Mouse (Mus musculus) C2C12 (cell line): ENCODE measurements around the gene Pcnt.

Experiments used
- CEBPB ChIP-seq: IDR thresholded peaks from one replicate; pipeline ENCODE4 v1.6.1; 2011; ENCODE audit warnings: low read depth, mild to moderate bottlenecking, control low read depth, moderate library complexity
- CTCF ChIP-seq: IDR thresholded peaks from one replicate; pipeline ENCODE4 v1.5.1; 2011; ENCODE audit not compliant: control insufficient read depth, insufficient read depth, insufficient read length
- MYOD1 ChIP-seq: IDR thresholded peaks from one replicate; pipeline ENCODE4 v1.6.1; 2011; ENCODE audit warnings: low read depth; ENCODE audit not compliant: control insufficient read depth, insufficient read length
- MYOG ChIP-seq: IDR thresholded peaks from one replicate; pipeline ENCODE4 v1.6.1; 2011; ENCODE audit not compliant: control insufficient read depth, insufficient read length; ENCODE audit errors: extremely low read depth
- USF1 ChIP-seq: IDR thresholded peaks from one replicate; pipeline ENCODE4 v1.6.1; 2011; ENCODE audit warnings: low read depth, mild to moderate bottlenecking, control low read depth, moderate library complexity

DNA sequence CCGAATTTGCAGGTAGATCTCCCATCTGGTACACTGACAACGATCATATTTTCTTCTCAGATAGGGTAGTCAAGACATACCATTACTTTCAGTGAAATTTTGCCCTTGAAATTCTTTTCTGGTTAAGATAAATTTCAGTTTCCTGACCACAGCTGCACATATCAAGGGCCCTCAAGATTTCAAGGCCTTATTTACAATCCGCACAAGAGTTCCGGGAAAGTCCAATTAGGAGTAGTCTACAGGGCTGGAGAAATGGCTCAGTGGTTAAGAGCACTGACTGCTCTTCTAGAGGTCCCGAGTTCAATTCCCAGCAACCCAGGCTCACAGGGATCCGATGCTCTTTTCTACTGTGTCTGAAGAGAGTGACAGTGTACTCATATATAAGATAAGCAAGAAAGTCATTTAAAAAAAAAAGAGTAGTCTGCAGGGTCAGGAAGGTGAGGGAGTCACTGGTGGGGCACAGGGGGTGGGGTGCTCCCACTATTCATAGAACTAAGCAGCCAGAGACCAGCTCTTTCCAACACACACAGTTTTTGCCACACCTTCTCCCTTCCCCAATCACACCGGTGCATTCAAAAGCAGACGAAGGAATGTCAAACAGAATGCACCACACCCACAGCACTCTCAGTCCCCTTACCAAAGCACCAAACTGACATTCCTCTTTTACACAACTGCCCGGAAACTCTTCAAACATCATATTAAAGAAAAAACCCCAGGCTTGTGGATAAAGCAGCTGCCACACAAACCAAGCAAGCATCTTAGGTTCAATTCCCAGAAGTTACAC, 3.3 kb downstream of the Pcnt start:
- TF ChIP-seq CTCF (no peak), MYOD1 (no peak), MYOG (no peak), USF1 (no peak), CEBPB (no peak)
